Mouse (Mus musculus) mesoderm, embryonic 11.5 days (tissue): Measurements from ENCODE around the gene H1f0.
A peak's percentile ranks its signal among the peaks of the same experiment; 100 is the strongest.

ENCODE experiments used
- DNase-seq: peaks from one replicate; pipeline ENCODE4 v3.0.0-alpha.2; 2012; ENCODE audit warnings: low read depth, low spot score

Gene H1f0

DNA sequence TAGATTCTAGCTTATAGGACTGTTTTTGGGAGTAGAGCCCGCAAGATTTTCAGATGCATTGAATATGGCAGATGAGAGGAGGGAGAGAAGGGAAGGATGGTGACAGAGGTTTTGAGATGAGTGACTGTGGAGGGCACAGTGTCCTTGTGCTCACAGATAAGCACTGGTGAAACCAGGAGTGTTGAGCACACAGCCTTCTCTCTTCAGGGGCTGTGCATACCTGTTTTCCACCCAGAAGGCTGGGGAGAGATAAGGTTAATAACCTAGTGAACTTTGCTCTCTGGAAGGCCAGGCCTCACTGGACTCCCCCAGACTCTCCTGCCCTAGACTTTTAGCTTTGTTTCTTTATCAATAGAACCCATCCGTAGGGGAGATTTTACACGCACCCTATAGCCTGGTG, 40.2 kb downstream of the H1f0 start:
- no peak for DNase-seq

DNA sequence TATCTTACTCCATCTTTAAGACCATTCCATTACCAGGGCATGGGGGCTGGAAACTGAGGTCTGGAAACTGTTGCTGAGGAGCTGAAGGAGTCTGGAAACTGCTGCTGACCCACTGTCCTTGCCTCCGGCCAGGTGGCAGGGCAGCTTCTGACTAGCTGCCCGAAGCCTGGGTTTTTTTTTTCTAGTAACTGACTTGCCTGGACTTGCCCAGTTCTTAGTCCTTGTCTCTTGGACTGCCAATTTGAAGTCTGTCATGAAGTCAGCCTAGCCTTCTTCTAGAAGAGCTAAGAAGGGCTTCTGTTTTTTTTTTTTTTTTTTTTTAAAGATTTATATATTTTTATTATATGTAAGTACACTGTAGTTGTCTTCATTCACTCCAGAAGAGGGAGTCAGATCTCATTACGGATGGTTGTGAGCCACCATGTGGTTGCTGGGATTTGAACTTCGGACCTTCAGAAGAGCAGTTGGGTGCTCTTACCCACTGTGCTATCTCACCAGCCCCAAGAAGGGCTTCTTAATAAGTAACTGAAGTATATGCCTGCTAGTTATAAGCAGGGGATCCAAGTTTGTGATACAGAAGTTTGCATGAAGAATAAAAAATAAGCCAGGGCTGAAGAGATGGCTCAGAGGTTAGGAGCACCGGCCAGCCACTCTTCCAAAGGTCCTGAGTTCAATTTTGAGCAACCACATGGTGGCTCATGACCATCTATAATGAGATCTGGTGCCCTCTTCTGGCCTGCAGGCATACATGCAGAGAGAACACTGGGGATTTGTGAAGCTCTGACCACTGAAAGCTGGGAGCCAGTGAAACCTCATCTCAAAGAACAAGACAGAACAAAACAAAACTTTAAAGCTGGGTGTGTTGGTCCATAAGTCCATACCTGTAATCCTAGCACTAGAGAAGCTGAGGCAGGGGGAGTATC, 43.1 kb downstream of the H1f0 start:
- peak; percentile 32 for DNase-seq

DNA sequence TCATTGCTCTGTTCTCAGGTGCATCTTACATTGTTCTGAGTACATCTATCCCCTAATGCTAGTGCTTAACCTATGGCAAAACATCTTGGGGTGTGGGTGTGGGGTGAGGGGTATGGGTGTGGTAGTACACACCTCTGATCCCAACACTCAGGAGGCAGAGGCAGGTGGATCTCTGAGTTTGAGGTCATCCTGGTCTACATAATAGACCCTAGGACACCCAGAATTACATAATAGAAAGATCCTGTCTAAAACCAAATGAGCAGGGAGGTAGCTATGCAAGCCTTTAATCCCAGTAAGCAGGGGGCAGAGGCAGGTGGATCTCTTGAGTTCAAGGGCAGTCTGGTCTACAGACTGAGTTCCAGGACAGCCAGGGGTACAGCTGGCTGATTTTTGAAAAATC, 45.5 kb downstream of the H1f0 start:
- no peak for DNase-seq

DNA sequence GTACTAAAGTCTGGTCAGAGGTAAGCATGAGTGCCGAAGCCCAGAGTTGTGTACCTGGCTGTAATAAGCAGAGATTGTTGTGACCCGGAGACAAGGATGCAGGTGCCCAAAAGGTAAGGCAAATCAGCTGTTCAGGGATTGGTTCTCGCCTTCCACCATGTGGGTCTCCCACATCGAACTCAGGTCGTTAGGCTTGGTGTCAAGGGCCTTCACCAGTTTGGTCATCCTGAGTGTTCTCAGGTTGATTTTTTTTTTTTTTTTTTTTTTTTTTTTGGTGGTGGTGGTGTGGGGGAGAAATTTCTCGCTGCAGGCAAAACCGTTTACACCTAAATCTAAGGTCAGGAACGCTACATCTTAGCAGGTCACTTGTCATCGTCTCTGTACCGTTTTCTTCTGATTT, 46.2 kb downstream of the H1f0 start:
- no peak for DNase-seq

DNA sequence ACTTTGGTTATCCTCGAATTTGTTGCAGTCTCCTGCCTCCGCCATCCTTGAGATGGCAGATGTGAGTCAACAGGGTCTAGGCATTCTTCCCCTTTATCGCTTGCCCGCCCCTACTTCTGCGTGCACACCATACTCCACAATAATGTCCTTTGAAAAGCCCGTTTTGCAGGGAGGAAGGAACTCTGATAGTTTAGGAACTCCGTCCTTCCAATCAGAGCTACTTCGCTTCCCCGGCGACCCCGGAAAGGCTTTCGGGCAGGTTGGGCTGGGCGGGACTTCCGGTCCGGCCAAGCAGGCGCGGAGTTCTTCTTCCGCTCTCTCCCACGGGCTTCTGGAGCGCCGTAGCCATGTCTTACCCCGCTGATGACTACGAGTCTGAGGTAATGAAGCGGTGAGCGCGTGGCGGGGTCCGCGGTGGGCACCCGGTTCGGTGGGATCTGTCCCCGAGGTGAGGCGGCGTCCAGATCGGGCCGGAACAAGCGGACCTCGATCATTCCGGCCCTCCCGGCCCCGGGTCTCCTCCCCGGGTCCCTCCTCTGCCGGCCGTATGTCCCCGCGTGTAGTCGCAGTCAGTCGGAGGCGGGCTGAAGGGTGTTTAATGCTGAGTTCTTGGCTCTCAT, 46.8 kb downstream of the H1f0 start, which contains the start of gene Eif3l:
Gene Eif3l, plus strand, starts transcription at position 267 of the 620 bp plus-strand sequence.
- peak; percentile 89 for DNase-seq

GRCm38 (mm10) chr15:79075658-79076365, 47.6 kb downstream of the H1f0 start:
- DNase-seq: no peak

GRCm38 (mm10) chr15:79079567-79079966, 51.3 kb downstream of the H1f0 start:
- DNase-seq: no peak
